Mouse (Mus musculus): ENCODE results near the gene Gipc3.

- TF ChIP-seq POLR2A (IDR thresholded peaks at IDR 0.05; ENCODE audit: borderline replicate concordance, control insufficient read depth, low read depth, low read length) (no peak), CTCF (IDR thresholded peaks at IDR 0.05; ENCODE audit: control insufficient read depth, insufficient read depth, low read length) (no peak)
Measured at GRCm38 (mm10) chr10:81302781-81303218, 40.3 kb downstream of the Gipc3 start.
